Mouse (Mus musculus): ENCODE measurements around the gene Aunip. TPM values are rescaled to one million over a fixed set of nuclear protein-coding genes. Genes with fewer than 3 reads are reported as not detected.
A peak's percentile ranks its signal among the peaks of the same experiment; 100 is the strongest.
"Not testable (repeated sequence)": the region's sequence is repeated elsewhere in the genome, so short reads cannot be mapped to it uniquely, and the experiment has no call there.

Gene Aunip
- total and polyA plus RNA-seq, 2 experiments from 2014 or later, result 1.1 to 1.8 TPM

- TF ChIP-seq CTCF (IDR thresholded peaks at IDR 0.05; ENCODE audit: low read depth), result no peak
- ATAC-seq (peak; percentile 28; the same call in 1 of the 2 replicates), DNase-seq (peak; percentile 39)
- 66% methylated on average over 16 of the region's 16 CpGs for WGBS
- Histone ChIP-seq H3K4me2 (ENCODE audit: low read depth) (no peak overlapping the region), H3K9me3 (ENCODE audit: low read length) (no peaks in the 10 kb centered on the region), H3K4me3 (ENCODE audit: low read depth, low read length) (no peak overlapping the region), H3K27me3 (ENCODE audit: insufficient read depth, low read length) (no peaks in the 10 kb centered on the region), H3K36me3 (ENCODE audit: insufficient read depth) (no peaks in the 10 kb centered on the region), H3K9ac (no peak overlapping the region), H3K27ac (ENCODE audit: low read depth, low read length) (peak overlapping the region; percentile 23; the same call in 1 of the 2 replicates), H3K4me1 (ENCODE audit: insufficient read depth) (no peaks in the 10 kb centered on the region; the same call in none of the 2 replicates)
Measured at GRCm38 (mm10) chr4:134494780-134495545, 15.8 kb upstream of the Aunip start.

- no peaks in the 10 kb centered on the region for H3K36me3 ChIP-seq (ENCODE audit: insufficient read depth)
- no peak overlapping the region for H3K27ac ChIP-seq (ENCODE audit: low read depth, low read length)
- no peak for ATAC-seq
- no peak overlapping the region for H3K4me3 ChIP-seq (ENCODE audit: low read depth, low read length)
- H3K4me2 ChIP-seq (ENCODE audit: low read depth), result no peak overlapping the region
- TF ChIP-seq CTCF (IDR thresholded peaks at IDR 0.05; ENCODE audit: low read depth), result no peak
- H3K9me3 ChIP-seq (ENCODE audit: low read length), result no peaks in the 10 kb centered on the region
- DNase-seq, result no peak
- no peak overlapping the region for H3K9ac ChIP-seq
- no peaks in the 10 kb centered on the region for H3K27me3 ChIP-seq (ENCODE audit: insufficient read depth, low read length)
- H3K4me1 ChIP-seq (ENCODE audit: insufficient read depth), result no peaks in the 10 kb centered on the region; the same call in none of the 2 replicates
- whole genome bisulfite sequencing, result 64% methylated on average over 5 of the region's 5 CpGs
Measured at GRCm38 (mm10) chr4:134495546-134495923, 15.3 kb upstream of the Aunip start.

- H3K36me3 ChIP-seq (ENCODE audit: insufficient read depth), result no peaks in the 10 kb centered on the region
- no peaks in the 10 kb centered on the region for H3K27me3 ChIP-seq (ENCODE audit: insufficient read depth, low read length)
- DNase-seq, result peak; percentile 64
- TF ChIP-seq CTCF (IDR thresholded peaks at IDR 0.05; ENCODE audit: low read depth), result no peak
- 4% methylated on average over 35 of the region's 35 CpGs for WGBS
- no peaks in the 10 kb centered on the region; the same call in none of the 2 replicates for H3K4me1 ChIP-seq (ENCODE audit: insufficient read depth)
- peak within 1 kb of the TSS; percentile 94 for H3K4me2 ChIP-seq (ENCODE audit: low read depth)
- H3K9ac ChIP-seq, result peak within 1 kb of the TSS; percentile 73
- peak within 1 kb of the TSS; percentile 49 for H3K4me3 ChIP-seq (ENCODE audit: low read depth, low read length)
- peak within 1 kb of the TSS; percentile 73 for H3K27ac ChIP-seq (ENCODE audit: low read depth, low read length)
- H3K9me3 ChIP-seq (ENCODE audit: low read length), result no peaks in the 10 kb centered on the region
- ATAC-seq, result peak; percentile 69
Measured at GRCm38 (mm10) chr4:134496595-134497210, 14.1 kb upstream of the Aunip start, which contains the start of gene Paqr7. TSS of gene Paqr7 (plus strand) at chr4:134496697.

GRCm38 (mm10) chr4:134497223-134497622 lies 13.6 kb upstream of the Aunip start:
- peak overlapping the region; percentile 73 for H3K27ac ChIP-seq (ENCODE audit: low read depth, low read length)
- peak overlapping the region; percentile 94 for H3K4me2 ChIP-seq (ENCODE audit: low read depth)
- H3K36me3 ChIP-seq (ENCODE audit: insufficient read depth), result no peaks in the 10 kb centered on the region
- H3K27me3 ChIP-seq (ENCODE audit: insufficient read depth, low read length), result no peaks in the 10 kb centered on the region
- H3K4me3 ChIP-seq (ENCODE audit: low read depth, low read length), result peak overlapping the region; percentile 49
- 8% methylated on average over 6 of the region's 6 CpGs for WGBS
- H3K9me3 ChIP-seq (ENCODE audit: low read length), result no peaks in the 10 kb centered on the region
- TF ChIP-seq CTCF (IDR thresholded peaks at IDR 0.05; ENCODE audit: low read depth), result no peak; the same call in 1 of the 2 replicates
- DNase-seq (peak; percentile 41), ATAC-seq (peak; percentile 69)
- peak overlapping the region; percentile 73 for H3K9ac ChIP-seq
- no peaks in the 10 kb centered on the region; the same call in none of the 2 replicates for H3K4me1 ChIP-seq (ENCODE audit: insufficient read depth)

DNA sequence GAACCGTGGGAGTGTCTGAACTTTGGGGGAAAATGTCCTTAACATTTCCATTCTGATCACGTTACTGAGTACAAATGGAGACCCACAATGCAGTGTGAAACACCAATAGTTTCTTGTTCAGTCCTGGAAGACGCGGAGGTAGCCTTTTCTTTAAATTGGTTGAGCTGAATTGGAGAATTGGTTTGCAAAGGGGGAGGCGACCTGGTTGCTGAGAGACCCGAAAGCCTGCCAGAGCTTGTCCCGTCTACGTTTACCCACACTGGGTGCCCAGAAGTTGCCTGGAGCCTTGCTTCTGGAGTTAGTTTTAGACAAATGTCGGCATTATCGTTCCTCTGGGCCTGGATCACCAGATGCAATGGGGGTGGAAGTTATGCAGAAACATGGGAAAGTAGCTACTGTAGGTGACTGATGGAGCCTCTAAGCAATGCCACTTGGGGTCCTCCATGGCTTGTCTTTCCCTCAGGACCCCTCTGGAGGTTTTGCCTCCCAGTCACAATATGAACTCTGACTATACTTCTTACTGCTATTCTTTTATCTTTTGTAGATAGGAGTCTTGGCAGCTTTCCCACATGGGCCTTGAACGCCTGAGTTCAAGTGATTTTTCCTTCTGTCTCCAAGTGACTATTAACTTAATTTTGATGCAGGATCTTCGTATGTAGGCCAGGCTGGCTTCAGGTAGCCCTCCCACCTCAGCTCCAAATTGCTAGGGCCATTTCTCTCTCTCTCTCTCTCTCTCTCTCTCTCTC lies 12.6 kb upstream of the Aunip start:
- 47% methylated on average over 12 of the region's 12 CpGs for WGBS
- ATAC-seq (peak; percentile 47), DNase-seq (peak; percentile 51)
- Histone ChIP-seq H3K27me3 (ENCODE audit: insufficient read depth, low read length) (no peaks in the 10 kb centered on the region), H3K4me1 (ENCODE audit: insufficient read depth) (no peaks in the 10 kb centered on the region; the same call in none of the 2 replicates), H3K9me3 (ENCODE audit: low read length) (no peaks in the 10 kb centered on the region), H3K4me3 (ENCODE audit: low read depth, low read length) (peak overlapping the region; percentile 49), H3K4me2 (ENCODE audit: low read depth) (peak overlapping the region; percentile 94), H3K27ac (ENCODE audit: low read depth, low read length) (peak overlapping the region; percentile 73), H3K36me3 (ENCODE audit: insufficient read depth) (no peaks in the 10 kb centered on the region), H3K9ac (peak overlapping the region; percentile 73; the same call in 1 of the 2 replicates)
- no peak for TF ChIP-seq CTCF (IDR thresholded peaks at IDR 0.05; ENCODE audit: low read depth)

DNA sequence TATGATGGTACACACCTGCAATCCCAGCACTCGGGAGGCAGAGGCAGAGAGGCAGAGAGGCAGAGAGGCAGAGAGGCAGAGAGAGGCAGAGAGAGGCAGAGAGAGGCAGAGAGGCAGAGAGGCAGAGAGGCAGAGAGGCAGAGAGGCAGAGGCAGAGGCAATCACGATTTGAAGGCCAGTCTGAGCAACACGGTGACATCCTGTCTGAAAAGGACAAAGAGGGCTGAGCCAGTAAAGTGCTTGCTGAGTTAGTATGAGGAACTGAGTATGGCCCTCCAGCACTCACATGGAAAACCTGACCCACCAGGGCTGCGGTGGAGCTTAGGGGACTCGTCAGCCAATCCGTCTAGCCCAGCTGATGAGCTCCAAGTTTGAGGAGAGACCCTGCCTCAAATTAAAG lies 11.8 kb upstream of the Aunip start:
- H3K9ac ChIP-seq; H3K27ac ChIP-seq (ENCODE audit: low read depth, low read length); H3K36me3 ChIP-seq (ENCODE audit: insufficient read depth); DNase-seq; H3K4me2 ChIP-seq (ENCODE audit: low read depth); ATAC-seq; H3K4me3 ChIP-seq (ENCODE audit: low read depth, low read length); H3K4me1 ChIP-seq (ENCODE audit: insufficient read depth); H3K9me3 ChIP-seq (ENCODE audit: low read length); H3K27me3 ChIP-seq (ENCODE audit: insufficient read depth, low read length): not testable (repeated sequence)
- 88% methylated on average over 6 of the region's 6 CpGs for WGBS
